ENCODE assay signal across 8 mouse cellular contexts in the genomic region with DNA sequence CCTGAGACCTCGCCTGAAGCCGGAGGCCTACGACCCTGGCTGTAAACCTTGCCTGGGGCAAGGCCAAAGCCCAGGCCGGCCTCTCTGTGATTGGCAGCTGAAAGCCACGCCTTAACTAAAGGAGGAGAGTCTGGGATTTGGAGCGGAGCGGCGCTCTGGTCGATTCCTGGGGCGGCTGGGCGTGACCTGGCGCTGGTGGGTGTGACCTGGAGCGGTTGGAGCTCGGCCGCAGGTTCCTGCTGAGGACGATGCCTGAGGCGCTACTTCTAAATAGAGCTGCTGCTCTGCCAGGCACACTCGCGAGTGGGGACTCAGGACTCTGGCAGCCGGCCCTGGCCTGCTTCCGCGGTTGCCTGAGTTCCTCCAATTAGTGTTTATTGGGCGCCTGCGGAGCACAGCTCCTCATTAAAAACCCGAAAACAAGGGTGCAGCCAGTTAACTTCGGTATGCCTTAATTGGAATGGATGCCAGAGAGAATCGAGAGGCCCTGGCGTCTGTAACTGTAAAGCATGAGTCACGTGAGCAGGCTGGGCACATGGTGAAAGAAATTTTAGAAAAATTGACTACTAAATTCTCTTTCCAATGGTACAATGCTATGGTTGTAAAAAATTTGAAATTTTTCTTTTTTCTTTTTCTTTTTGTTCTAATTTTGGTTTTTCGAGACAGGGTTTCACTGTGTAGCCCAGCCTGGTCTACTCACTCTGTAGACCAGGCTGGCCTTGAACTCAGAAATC. TPM values are rescaled to one million over a fixed set of nuclear protein-coding genes. Genes with fewer than 3 reads are reported as not detected.
DNase-seq lines count a peak whose midpoint lies in the region; ATAC-seq lines count a peak whose summit lies in the region.

No protein-coding gene starts in this region.

- H3K9me3 ChIP-seq in hindbrain, embryonic 14.5 days (ENCODE audit: control insufficient read depth, low read length): 0 out of 2 replicates have a peak, but pooled peaks cover 2% of the 10 kb centered on the region

- peaks cover 29% of the 10 kb centered on the region for H3K4me1 ChIP-seq in hindbrain, embryonic 14.5 days (replicated peaks; ENCODE audit: control insufficient read depth, insufficient read depth, low read length)

- H3K9ac ChIP-seq in hindbrain, embryonic 14.5 days: peak overlapping the region; percentile 97

- peak; percentile 99 for DNase-seq in R1 (ENCODE audit: low read depth, low spot score)
- peak; percentile 83 to 90 for DNase-seq in cerebellum, postnatal 14 days
- DNase-seq in frontal cortex, postnatal 25 days (ENCODE audit: low spot score in 2 of 2): peak; percentile 48 to 64
- peak; percentile 60 for DNase-seq in hindbrain, embryonic 14.5 days (ENCODE audit: low spot score)
- peak; percentile 65 to 67 for DNase-seq in layer of hippocampus, postnatal 25 days (ENCODE audit: extremely low spot score in 1 of 2, low spot score in 1 of 2)
- DNase-seq in lung, postnatal 14 days: peak; percentile 82
- peak; percentile 85 for DNase-seq in ovary, postnatal 36 days (ENCODE audit: low spot score)
- DNase-seq in thymus, postnatal 14 days: peak; percentile 73

- peak overlapping the region; percentile 99 for H3K27ac ChIP-seq in hindbrain, embryonic 14.5 days

- WGBS in hindbrain, embryonic 14.5 days: 4% methylated on average over 30 of the region's 30 CpGs

- peak overlapping the region; percentile 100 for H3K4me3 ChIP-seq in hindbrain, embryonic 14.5 days (replicated peaks; ENCODE audit: low read length)

- peaks cover 12% of the 10 kb centered on the region for H3K36me3 ChIP-seq in hindbrain, embryonic 14.5 days (replicated peaks; ENCODE audit: control insufficient read depth, insufficient read depth)

- ATAC-seq in hindbrain, embryonic 14.5 days (ENCODE audit: low FRiP score): peak; percentile 28

- H3K27me3 ChIP-seq in hindbrain, embryonic 14.5 days (ENCODE audit: control insufficient read depth, insufficient read depth, low read length): no peaks in the 10 kb centered on the region

- peak overlapping the region; percentile 62 for H3K4me2 ChIP-seq in hindbrain, embryonic 14.5 days (replicated peaks)

RNA-seq across cellular contexts. Expression of a gene that starts 0.9 kb away (rescaled TPM):
- polyA plus RNA-seq in hindbrain, embryonic 14.5 days (2014; fragmentation: Nextera tagmentation; extraction: Ambion mirVana): 84.6 and 88.6 TPM in 2 replicates
- total RNA-seq in layer of hippocampus, postnatal 25 days (2021): 10 to 100 TPM; 55.3 to 67.2 TPM

Comparison
In these comparisons a context has a peak if more than half of its experiments do, and no peak if none do; other contexts are left out.
1. Peak in every context shown above with its lines: DNase-seq, ATAC-seq, H3K4me3 ChIP-seq and H3K27ac ChIP-seq.